Mouse (Mus musculus): ENCODE measurements at regions not wholly inside any gene's neighbourhood (a gene's known extent, or its start where the extent isn't known, plus 50 kb on each side); places are given as distances from the start of the nearest gene placed in this dataset.

GRCm38 (mm10) chr10:17102065-17102464 is 621.0 kb upstream of the Cited2 start:
- TF ChIP-seq POLR2A (IDR thresholded peaks at IDR 0.05; ENCODE audit: low read depth, low read length) (no peak), CTCF (IDR thresholded peaks at IDR 0.05; ENCODE audit: extremely low read depth, insufficient read depth, insufficient read length, insufficient replicate concordance) (no peak)

Measured in spleen, adult 2 months (tissue).